Mouse (Mus musculus) neural tube, embryonic 12.5 days (tissue): ENCODE measurements around the gene Ccdc124. TPM values are rescaled to one million over a fixed set of nuclear protein-coding genes. Genes with fewer than 3 reads are reported as not detected.

Source experiments
- ATAC-seq: fragments of 200-750 bp; cut with Nextera tagmentation; 2 replicates; pipeline ENCODE4 v1.8.0; 2017; ENCODE audit warnings: low read depth, mild to moderate bottlenecking, moderate TSS enrichment, moderate library complexity; ENCODE audit not compliant: low FRiP score
- H3K27ac ChIP-seq: fragments of 300-500 bp; sonication (generic); 2 replicates; pipeline ENCODE4 v1.5.1; 2016
- H3K27me3 ChIP-seq: fragments of 300-500 bp; sonication (generic); replicated peaks from 2 replicates; pipeline ENCODE4 v1.6.1; 2016; ENCODE audit warnings: mild to moderate bottlenecking
- H3K36me3 ChIP-seq: fragments of 300-500 bp; sonication (generic); 2 replicates; pipeline ENCODE4 v1.6.1; 2016; ENCODE audit warnings: mild to moderate bottlenecking
- H3K4me1 ChIP-seq: fragments of 300-500 bp; sonication (generic); 2 replicates; pipeline ENCODE4 v1.6.1; 2016
- H3K4me2 ChIP-seq: fragments of 300-500 bp; sonication (generic); replicated peaks from 2 replicates; pipeline ENCODE4 v1.6.1; 2016; ENCODE audit warnings: mild to moderate bottlenecking
- H3K4me3 ChIP-seq: fragments of 300-500 bp; sonication (generic); 2 replicates; pipeline ENCODE4 v1.5.1; 2016
- H3K9ac ChIP-seq: fragments of 300-500 bp; sonication (generic); 2 replicates; pipeline ENCODE4 v1.6.1; 2016; ENCODE audit warnings: mild to moderate bottlenecking
- H3K9me3 ChIP-seq: fragments of 300-500 bp; sonication (generic); 2 replicates; pipeline ENCODE4 v1.6.1; 2016; ENCODE audit warnings: mild to moderate bottlenecking
- WGBS: fragments of 180-500 bp; shearing (Covaris S2); methylation state at CpG from one replicate; pipeline ENCODE4 v1.1.7; 2016; 5-methylcytosine and 5-hydroxymethylcytosine counted together
- polyA plus RNA-seq: library from polyadenylated mRNA; unstranded; fragments of >200 nt; fragmentation: Nextera tagmentation; extraction: Ambion mirVana; gene quantifications from 2 replicates; pipeline ENCODE4 v1.2.1, GENCODE M21; 2016

The Ccdc124 gene
- polyA plus RNA-seq, 1 experiment from 2014 or later = 142 TPM

DNA sequence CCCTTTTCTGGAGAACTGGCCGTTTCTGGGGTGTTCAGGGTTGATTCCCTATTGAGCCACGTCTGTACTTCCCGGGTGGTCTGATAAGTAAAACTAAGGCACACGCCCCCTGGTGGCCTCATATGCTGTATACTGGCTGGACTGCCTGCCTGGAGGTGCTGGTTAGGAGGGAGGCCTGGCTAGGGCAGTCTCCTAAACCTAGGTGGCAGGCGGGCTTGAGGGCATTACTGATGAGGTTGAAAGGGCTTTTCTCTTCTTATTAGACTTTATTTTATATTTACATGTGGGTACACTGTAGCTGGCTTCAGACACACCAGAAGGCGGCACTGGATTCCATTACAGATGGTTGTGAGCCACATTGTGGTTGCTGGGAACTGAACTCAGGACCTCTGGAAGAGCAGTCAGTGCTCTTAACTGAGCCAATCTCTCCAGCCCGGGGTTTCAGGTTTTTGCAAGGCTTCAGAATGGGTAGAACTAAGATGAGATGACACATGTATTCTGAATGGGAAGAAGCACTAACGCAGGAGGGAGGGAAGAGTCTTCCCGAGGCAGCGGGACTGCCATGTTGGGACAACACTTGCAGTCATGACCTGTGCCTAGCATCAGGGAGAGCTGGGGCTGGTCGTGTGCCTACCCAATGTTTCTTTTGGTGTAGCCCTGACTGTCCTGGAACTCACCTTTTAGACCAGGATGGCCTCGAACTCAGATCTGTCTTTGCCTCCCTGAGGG is 20.1 kb upstream of the Ccdc124 start:
- H3K9me3 ChIP-seq = no peaks in the 10 kb centered on the region
- H3K36me3 ChIP-seq = peaks cover 26% of the 10 kb centered on the region
- H3K4me3 ChIP-seq = no peak overlapping the region

DNA sequence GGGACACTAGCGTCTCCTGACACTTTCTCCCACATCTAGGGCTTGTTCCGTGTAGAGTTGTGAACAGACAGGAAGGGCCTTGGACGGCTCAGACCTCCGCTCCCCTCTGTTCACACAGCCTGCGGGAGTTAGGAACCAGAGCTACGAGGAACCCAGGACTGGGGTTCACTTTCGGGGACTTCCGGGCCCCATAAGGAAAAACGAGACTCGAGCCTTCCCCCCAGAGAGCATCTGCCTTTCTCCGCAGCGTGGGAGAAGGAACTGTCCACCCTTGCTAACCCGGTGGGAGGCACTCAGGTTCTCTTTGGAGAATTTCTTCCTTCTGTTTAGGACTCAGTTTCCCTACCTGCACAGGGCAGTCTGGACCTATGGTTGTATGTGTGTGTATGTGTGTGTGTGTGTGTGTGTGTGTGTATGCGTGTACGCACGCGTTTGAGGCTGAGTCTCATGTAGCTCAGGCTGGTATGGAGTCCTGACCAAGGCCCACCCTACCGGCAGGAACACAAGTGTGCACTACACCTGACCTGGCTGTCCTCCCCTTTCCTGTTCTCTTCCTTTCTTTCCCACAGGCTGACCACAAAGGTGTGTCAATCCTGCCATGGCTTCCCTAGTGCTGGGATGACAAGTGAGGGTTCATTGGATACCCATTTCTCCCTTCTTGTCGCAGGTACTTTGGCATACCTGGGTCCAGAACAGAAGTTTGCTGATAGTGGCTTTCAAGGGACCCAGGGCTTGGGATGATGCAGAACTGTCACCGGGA is 19.3 kb upstream of the Ccdc124 start:
- Histone ChIP-seq H3K4me2 (peak overlapping the region; percentile 53), H3K27me3 (peaks cover 63% of the 10 kb centered on the region), H3K27ac (no peak overlapping the region), H3K4me3 (peak overlapping the region; percentile 28), H3K4me1 (peaks cover 21% of the 10 kb centered on the region), H3K36me3 (peaks cover 26% of the 10 kb centered on the region), H3K9ac (peak overlapping the region; percentile 51; the same call in 1 of the 2 replicates), H3K9me3 (no peaks in the 10 kb centered on the region)
- 26% methylated on average over 20 of the region's 20 CpGs for WGBS
- ATAC-seq = no peak

More for the DNA sequence above, 20.1 kb upstream of the Ccdc124 start:
- Histone ChIP-seq H3K27me3 (peaks cover 56% of the 10 kb centered on the region), H3K4me2 (no peak overlapping the region), H3K27ac (no peak overlapping the region), H3K4me1 (peaks cover 26% of the 10 kb centered on the region), H3K9ac (no peak overlapping the region)
- ATAC-seq = no peak; the same call in 1 of the 2 replicates
- WGBS = 26% methylated on average over 12 of the region's 12 CpGs

- no peak within 1 kb of the TSS for H3K27ac ChIP-seq
- H3K27me3 ChIP-seq = peaks cover 66% of the 10 kb centered on the region
- H3K9me3 ChIP-seq = no peaks in the 10 kb centered on the region
- peak within 1 kb of the TSS; percentile 28 for H3K4me3 ChIP-seq
- 3% methylated on average over 80 of the region's 80 CpGs for WGBS
- H3K36me3 ChIP-seq = peaks cover 26% of the 10 kb centered on the region
- peaks cover 26% of the 10 kb centered on the region for H3K4me1 ChIP-seq
- H3K4me2 ChIP-seq = peak within 1 kb of the TSS; percentile 53
- peak within 1 kb of the TSS; percentile 51 for H3K9ac ChIP-seq
- no peak for ATAC-seq
These were observed 18.5 kb upstream of the Ccdc124 start, which contains the start of gene Slc5a5 for GRCm38 (mm10) chr8:70892022-70892895. Gene Slc5a5, minus strand, starts transcription at chr8:70892757.

- Histone ChIP-seq H3K27me3 (peaks cover 68% of the 10 kb centered on the region), H3K9ac (no peak overlapping the region), H3K9me3 (no peaks in the 10 kb centered on the region), H3K4me1 (peaks cover 24% of the 10 kb centered on the region), H3K4me2 (no peak overlapping the region), H3K27ac (no peak overlapping the region), H3K4me3 (no peak overlapping the region), H3K36me3 (peaks cover 26% of the 10 kb centered on the region)
- ATAC-seq = no peak
- 4% methylated on average over 21 of the region's 21 CpGs for WGBS
These were observed 17.6 kb upstream of the Ccdc124 start for GRCm38 (mm10) chr8:70891356-70891755.

- ATAC-seq = no peak
- H3K9ac ChIP-seq = no peak overlapping the region
- H3K4me3 ChIP-seq = no peak overlapping the region
- 91% methylated on average over 5 of the region's 5 CpGs for WGBS
- H3K36me3 ChIP-seq = peaks cover 23% of the 10 kb centered on the region
- H3K27ac ChIP-seq = no peak overlapping the region
- no peak overlapping the region for H3K4me2 ChIP-seq
- no peaks in the 10 kb centered on the region for H3K9me3 ChIP-seq
- peaks cover 74% of the 10 kb centered on the region for H3K27me3 ChIP-seq
- peaks cover 17% of the 10 kb centered on the region for H3K4me1 ChIP-seq
These were observed 16.9 kb upstream of the Ccdc124 start for GRCm38 (mm10) chr8:70890656-70891055.

DNA sequence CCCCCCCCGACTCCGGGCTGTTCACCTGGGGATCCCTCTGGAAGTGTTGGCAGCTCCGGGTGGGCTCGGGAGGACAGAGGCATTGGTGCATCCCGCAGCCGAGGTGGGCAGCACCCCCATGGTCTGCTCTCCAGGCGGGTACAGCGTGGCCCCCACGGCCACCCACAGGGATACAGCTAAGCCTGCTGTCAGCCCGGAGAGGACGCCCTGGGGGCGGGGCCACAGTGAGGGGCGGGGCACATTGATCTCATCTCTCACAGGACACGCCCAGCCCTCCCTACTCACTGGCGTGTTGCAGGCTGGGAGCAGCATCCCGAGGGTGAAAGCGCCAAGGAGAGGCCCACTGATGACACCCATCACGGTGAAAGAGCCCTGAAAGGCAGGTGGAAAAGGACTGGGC is 13.9 kb upstream of the Ccdc124 start:
- WGBS = 5% methylated on average over 18 of the region's 18 CpGs
- peak overlapping the region; percentile 35; the same call in 1 of the 2 replicates for H3K9ac ChIP-seq
- peaks cover 54% of the 10 kb centered on the region for H3K27me3 ChIP-seq
- ATAC-seq = peak; percentile 64
- peak overlapping the region; percentile 22; the same call in 1 of the 2 replicates for H3K4me3 ChIP-seq
- H3K4me1 ChIP-seq = peaks cover 15% of the 10 kb centered on the region
- no peaks in the 10 kb centered on the region for H3K9me3 ChIP-seq
- peak overlapping the region; percentile 49 for H3K4me2 ChIP-seq
- H3K27ac ChIP-seq = no peak overlapping the region
- H3K36me3 ChIP-seq = 0 out of 2 replicates have a peak, but pooled peaks cover 2% of the 10 kb centered on the region

- Histone ChIP-seq H3K4me3 (no peak overlapping the region), H3K4me2 (no peak overlapping the region), H3K36me3 (no peaks in the 10 kb centered on the region), H3K27ac (no peak overlapping the region), H3K27me3 (peaks cover 34% of the 10 kb centered on the region), H3K9ac (no peak overlapping the region), H3K4me1 (peaks cover 6% of the 10 kb centered on the region; the same call in 1 of the 2 replicates), H3K9me3 (no peaks in the 10 kb centered on the region)
- no peak for ATAC-seq
- 14% methylated on average over 12 of the region's 12 CpGs for WGBS
These were observed 11.9 kb upstream of the Ccdc124 start for GRCm38 (mm10) chr8:70885612-70886011.

DNA sequence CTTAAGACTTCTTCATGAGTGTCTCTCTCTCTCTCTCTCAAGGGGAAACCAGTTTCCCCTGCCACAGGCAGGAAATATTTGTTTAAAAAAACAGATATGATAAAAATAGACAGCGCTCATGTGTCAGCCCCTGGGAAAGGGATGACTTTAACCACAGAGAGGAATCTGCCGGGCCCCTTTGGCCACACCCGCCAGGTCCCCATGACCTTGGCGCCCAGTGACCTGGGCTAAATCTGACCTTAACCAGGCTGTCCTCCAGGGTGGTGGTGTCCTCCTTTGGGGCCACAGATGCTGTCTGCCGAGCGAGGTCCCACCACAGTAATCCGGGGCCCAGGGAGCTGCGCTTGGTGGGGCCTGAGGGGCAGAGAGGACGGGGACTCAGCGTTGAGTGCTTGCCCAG is 10.9 kb upstream of the Ccdc124 start:
- no peak overlapping the region for H3K4me3 ChIP-seq
- WGBS = 90% methylated on average over 10 of the region's 10 CpGs
- no peaks in the 10 kb centered on the region for H3K36me3 ChIP-seq
- H3K9me3 ChIP-seq = no peaks in the 10 kb centered on the region
- no peak overlapping the region for H3K4me2 ChIP-seq
- peaks cover 32% of the 10 kb centered on the region for H3K27me3 ChIP-seq
- H3K27ac ChIP-seq = no peak overlapping the region
- no peak for ATAC-seq
- H3K9ac ChIP-seq = no peak overlapping the region
- peaks cover 12% of the 10 kb centered on the region; the same call in 1 of the 2 replicates for H3K4me1 ChIP-seq

DNA sequence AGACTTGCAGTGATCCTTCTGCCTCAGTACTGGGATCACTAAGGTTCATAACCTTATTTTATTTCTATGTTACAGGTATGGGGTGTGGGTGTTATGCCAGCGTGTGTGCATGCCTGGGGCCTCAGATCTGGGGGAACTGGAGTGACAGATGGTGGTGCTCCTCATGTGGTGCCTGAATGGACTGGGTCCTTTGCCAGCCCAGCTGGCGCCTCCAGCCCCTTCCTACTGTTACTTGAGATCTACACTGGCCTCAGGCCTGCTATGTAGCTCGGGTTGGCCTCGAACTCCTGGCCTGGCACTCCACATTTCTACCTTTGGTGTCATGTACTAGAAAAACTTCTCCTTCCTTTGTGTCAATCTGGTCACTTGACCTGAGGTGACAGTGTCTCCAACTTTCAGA is 10.5 kb upstream of the Ccdc124 start:
- no peaks in the 10 kb centered on the region for H3K36me3 ChIP-seq
- peaks cover 27% of the 10 kb centered on the region for H3K27me3 ChIP-seq
- 79% methylated on average over 4 of the region's 4 CpGs for WGBS
- peaks cover 13% of the 10 kb centered on the region; the same call in 1 of the 2 replicates for H3K4me1 ChIP-seq
- no peak overlapping the region for H3K9ac ChIP-seq
- H3K27ac ChIP-seq = no peak overlapping the region
- H3K4me2 ChIP-seq = no peak overlapping the region
- ATAC-seq = no peak
- H3K9me3 ChIP-seq = no peaks in the 10 kb centered on the region
- no peak overlapping the region for H3K4me3 ChIP-seq

DNA sequence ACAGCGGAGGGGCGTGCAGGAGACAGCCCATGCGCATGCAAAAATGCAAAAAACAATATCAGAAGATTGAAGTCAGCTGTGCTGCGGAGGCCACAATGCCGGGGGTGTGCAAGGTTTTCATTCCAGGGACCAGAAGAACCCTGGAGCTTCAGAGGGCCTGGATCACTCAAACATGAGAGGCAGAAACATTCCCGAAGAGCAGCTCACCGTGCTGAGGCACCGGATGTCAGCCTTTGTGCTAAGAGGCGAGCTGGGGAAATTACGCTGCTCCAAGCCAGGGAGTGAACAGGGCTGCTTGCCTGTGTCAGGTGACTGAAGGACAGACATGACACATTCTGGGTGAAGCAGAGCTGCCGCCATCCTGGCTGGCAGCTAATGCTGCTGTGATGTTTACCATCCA is 6.8 kb upstream of the Ccdc124 start:
- H3K4me1 ChIP-seq = peaks cover 7% of the 10 kb centered on the region; the same call in 1 of the 2 replicates
- H3K36me3 ChIP-seq = no peaks in the 10 kb centered on the region
- no peak overlapping the region for H3K4me3 ChIP-seq
- H3K4me2 ChIP-seq = no peak overlapping the region
- WGBS = 32% methylated on average over 11 of the region's 11 CpGs
- no peak overlapping the region for H3K9ac ChIP-seq
- peaks cover 7% of the 10 kb centered on the region; the same call in 1 of the 2 replicates for H3K27me3 ChIP-seq
- ATAC-seq = no peak
- H3K27ac ChIP-seq = no peak overlapping the region
- H3K9me3 ChIP-seq = no peaks in the 10 kb centered on the region

GRCm38 (mm10) chr8:70880126-70880525 is 6.4 kb upstream of the Ccdc124 start:
- 11% methylated on average over 4 of the region's 4 CpGs for WGBS
- H3K9me3 ChIP-seq = no peaks in the 10 kb centered on the region
- no peak overlapping the region for H3K4me2 ChIP-seq
- peaks cover 7% of the 10 kb centered on the region; the same call in 1 of the 2 replicates for H3K4me1 ChIP-seq
- no peak for ATAC-seq
- 0 out of 2 replicates have a peak overlapping the region, but pooled peaks have one; percentile 21 for H3K9ac ChIP-seq
- H3K27me3 ChIP-seq = peaks cover 7% of the 10 kb centered on the region; the same call in 1 of the 2 replicates
- no peak overlapping the region for H3K27ac ChIP-seq
- no peak overlapping the region for H3K4me3 ChIP-seq
- H3K36me3 ChIP-seq = no peaks in the 10 kb centered on the region
